Mouse (Mus musculus) urinary bladder, postnatal 36 days (tissue): ENCODE data around the gene Gal3st1.

Experiments used
- DNase-seq, 2 experiments: peaks; one replicate each; pipeline ENCODE4 v3.0.0; 2022; ENCODE audit warnings: low spot score in 2 of 2, mixed read lengths in 1 of 2

Gene Gal3st1

GRCm38 (mm10) chr11:4031961-4032360 lies 48.5 kb downstream of the Gal3st1 start:
- DNase-seq, result peak in 1 of 2 experiments; percentile 48

GRCm38 (mm10) chr11:4033471-4033870 lies 50.0 kb downstream of the Gal3st1 start:
- DNase-seq, result no peak

GRCm38 (mm10) chr11:4034169-4034568 lies 50.7 kb downstream of the Gal3st1 start:
- no peak for DNase-seq

DNA sequence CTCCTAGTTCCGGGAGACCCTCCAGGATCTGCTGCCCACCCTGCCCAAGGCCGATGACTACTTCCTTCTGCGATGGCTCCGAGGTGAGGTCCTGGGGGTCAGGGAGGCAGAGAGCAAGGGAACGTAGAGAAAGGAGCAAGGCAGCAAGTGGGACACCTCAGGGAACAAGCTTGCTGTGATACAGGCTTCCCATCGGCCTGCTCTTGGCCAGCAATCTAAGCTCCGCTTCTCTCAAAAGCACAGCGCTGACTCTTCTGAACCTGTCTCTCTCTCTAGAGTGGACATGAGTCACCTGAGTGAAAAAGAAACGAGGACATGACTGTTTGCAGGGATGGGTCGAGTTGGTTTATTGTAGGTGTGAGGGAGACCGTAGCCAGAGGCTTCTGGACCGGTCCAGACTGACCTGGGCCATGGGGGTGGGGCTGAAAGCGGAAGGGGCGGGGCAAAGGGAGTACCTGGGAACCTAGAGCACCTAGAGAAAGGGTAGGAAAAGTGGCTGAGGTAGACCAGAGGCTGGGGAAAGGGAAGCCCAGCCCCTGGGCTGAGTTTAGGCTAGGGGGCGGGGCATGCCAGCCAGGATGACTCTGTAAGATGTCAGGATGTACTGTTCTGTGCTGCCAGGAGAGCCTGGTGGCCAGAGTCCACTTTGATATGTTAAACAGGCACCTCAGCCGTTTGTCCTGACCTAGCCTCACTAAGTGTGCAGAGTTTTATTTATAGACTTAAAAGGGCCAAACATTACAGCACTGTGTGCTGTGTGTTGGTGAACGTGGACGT lies 51.9 kb downstream of the Gal3st1 start:
- DNase-seq, result no peak

GRCm38 (mm10) chr11:4035916-4036315 lies 52.5 kb downstream of the Gal3st1 start:
- DNase-seq, result no peak

DNA sequence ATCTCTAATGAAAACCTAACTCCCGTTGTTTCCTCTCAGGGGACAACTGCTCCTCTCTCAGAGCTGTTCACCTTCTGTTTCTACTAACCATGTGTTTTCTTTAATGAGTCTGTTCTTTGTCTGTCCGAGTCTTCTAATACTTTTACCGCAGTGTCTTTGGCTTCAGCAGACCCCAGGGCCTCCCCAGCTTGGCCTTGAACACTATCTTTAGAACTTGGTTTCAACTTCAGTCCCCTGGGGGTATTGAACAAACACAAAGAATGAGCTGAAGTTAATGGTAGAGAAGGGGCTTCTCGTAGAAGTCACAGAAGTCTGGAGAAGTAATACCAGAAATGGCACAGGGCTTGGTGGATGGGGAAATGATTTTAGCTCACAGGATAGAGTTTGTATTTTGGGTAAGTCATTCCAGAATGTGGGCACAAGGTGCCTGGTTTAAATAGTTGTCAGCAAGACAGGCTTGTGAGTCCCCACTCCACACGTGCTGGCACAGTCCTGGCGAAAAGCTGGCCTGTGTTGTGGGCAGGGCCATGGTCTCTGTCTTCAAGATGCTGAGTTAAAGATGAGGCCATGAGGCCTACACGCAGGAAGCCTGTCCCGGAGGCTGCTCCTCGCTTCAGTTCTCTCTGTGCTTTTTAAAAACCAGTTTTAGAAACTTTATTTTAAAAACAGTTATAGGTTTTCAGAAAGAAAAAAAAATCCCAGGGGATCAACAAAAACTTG lies 53.1 kb downstream of the Gal3st1 start:
- no peak for DNase-seq

DNA sequence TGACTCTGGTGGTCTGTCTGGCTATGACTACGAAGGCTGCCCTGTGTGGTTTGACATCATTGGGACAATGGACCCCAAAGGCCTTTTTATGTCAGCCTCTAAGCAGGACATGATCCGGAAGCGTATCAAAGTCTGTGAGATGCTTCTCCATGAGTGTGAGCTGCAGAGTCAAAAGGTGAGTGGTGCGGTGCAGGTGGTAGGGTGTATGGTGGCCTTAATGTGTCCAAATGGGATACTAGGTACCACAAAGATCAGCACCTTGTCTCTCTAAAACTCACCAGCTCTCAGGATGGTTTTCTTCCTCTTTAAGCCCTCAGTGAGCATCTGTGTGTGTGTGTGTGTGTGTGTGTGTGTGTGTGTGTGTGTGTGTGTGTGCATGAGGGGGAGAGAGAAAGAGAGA lies 56.5 kb downstream of the Gal3st1 start:
- DNase-seq, result no peak

DNA sequence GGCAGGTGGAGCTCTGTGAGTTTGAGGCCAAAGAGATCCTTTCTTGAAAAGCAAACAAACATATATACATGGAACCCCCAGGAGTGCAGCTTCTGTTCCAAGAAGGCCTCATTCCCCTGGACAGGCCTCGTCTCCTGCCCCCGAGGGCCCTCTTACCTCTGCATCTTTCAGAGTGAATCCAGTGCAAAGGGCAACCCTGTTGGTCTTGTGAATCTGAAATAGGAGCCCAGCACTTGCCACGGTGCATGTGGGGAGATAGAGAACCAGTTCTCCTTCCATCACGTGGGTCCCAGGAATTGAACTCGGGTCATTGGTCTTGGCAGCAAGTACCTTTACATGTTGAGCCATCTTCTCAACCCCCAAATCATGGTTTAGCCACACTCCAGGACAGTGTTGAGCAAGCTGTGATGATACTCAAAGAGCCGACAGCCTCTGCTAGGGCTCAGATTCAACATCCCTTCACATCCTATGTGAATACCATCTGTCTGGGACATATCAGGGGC lies 57.7 kb downstream of the Gal3st1 start:
- no peak for DNase-seq

DNA sequence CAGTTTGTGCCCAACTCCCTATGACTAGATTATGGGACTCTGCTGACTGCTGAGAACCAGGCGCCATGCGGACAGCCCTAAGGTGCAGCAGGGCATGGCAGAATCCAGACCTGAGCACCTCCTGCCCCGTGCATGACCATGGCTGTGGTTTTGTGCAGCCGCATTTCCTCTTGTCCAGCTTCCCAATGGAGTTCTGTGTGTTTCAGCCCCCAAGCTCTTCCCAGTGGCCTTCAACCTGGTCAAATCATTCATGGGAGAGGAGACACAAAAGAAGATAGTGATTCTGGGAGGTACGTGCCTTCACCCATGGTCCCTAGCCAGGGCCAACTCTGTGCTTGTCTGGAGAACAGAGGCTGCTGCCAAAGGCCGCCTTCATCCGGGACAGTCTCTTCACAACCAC lies 59.6 kb downstream of the Gal3st1 start:
- DNase-seq, result no peak

GRCm38 (mm10) chr11:4046526-4046925 lies 63.1 kb downstream of the Gal3st1 start:
- no peak for DNase-seq

DNA sequence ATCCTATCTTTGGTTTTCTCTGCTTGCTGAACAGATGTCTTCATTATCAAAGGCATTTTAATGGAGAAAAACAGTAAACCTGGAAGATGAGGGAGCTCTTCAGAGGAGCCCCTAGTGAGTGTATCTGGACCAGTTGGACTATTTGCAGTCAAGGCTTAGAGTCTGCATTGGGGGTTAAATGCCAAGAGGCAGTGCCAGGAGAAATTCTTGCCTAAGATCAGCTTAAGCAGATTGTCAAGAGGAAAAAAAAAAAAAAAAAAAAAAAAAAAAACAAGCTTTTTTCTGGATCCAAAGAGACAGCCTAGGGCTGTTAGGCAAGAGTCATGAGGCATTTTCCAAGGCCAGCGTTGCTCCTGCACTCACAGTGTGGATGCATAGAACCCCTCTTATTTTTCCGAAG lies 64.3 kb downstream of the Gal3st1 start:
- no peak for DNase-seq

DNA sequence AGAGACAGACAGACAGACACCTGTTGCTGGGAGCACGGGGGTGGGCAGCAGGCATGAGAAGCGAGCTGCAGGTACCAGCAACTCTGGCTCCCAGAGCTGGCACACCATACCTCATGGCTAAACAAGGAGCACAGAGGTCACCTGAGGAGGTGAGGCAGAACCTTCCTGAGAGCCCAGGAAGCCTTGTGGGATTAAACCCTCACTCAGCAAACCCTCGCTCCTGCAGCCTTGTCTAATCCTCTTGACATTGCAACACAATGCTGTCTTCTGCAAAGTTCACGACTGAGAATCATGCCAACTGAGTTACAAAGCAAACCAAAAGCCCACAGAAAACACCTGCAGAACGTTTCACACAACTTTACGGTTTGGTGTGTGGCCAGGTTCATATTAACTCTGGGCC lies 65.0 kb downstream of the Gal3st1 start:
- no peak for DNase-seq
